Mouse (Mus musculus) A20 (cell line): ENCODE results near the gene Grip1.
A peak's percentile ranks its signal among the peaks of the same experiment; 100 is the strongest.

Experiments used
- DNase-seq: peaks from one replicate; pipeline ENCODE4 v3.0.0-alpha.2; 2011; ENCODE audit warnings: low read depth, low spot score

Gene Grip1

DNA sequence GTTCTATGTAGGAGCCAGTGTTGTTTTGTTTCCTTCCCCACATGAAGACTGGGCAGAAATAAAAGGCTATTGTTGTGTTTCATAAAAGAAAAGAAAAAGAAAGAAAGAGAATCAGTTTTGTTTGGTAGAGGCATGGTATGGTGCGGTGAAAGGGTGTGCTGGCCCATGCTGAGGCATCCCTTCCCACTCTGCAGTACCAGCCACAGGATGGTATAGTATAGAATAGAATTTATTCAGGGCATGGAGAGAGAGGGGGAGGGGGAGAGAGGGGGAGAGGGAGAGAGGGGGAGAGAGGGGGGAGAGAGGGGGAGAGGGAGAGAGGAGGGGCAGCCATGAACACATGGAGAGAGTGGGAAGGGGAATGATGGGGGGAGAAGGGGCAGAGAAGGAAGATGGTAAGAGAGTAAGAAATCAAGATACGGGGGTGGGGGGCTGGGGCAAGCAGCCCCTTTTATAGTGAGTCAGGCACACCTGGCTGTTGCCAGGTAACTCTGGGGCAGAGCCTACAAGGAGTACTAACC is 591.1 kb downstream of the Grip1 start:
- DNase-seq = no peak

- no peak for DNase-seq
These were observed 607.1 kb downstream of the Grip1 start for GRCm38 (mm10) chr10:120060579-120061237.

DNA sequence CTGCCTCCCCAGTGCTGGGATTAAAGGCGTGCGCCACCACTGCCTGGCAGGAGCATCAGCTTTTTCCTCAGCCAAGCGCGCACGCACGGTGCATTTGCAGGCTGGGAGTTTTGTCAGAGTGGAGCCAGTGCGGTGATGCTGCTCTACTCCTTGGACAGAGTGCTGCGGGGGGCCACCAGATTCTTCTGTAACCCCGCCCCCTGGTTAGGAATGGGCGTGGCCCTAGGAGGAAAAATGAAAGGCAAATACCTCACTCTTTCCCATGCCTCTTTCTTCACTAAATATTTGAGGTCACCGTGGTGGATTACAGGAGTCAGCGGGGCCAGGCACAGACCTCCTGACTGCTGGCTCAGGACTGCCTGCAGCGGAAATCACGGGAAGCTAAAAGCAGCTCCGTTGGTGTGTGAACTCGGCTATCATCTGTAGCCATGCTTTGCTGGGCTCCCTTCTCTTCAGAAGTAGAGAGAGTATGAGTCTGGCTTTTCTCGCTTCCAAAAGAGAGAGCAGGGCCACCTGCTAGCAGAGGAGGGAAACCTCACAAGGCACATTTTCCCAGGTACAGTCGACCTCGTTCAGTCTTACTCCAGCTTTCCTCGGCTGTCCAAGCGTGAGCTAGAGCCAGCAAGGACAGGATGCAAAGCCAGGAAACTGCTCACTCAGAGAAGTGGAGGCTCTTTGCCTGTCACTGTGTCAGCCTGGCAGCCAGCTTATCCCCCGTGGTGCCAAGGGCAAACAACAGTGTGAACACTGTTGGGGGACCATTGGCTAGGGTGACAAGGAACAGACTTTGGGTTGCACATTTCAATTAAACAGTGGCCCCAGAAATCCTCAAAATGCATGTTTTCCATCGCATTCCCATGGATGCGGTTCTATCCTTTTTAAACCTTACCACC is 607.9 kb downstream of the Grip1 start:
- no peak for DNase-seq

DNA sequence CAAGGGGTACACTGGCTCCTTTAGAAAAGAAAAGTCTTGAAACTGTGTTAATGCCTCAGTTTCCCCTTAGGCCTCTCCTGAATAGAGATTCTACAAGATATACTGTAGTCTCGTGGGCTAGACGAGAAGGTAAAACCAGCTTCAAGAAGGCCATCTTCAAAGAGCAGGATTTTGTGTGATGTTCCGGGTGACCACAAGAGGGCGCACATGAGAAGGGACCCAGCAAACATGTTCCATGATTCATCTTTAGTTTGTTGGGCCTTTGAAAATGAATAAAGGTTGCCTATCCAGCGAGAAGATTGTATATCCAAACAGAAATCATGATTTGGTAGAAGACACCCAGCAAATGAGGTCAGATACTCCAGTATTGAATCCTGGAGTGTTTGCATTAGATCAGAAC is 610.8 kb downstream of the Grip1 start:
- DNase-seq = peak; percentile 52

DNA sequence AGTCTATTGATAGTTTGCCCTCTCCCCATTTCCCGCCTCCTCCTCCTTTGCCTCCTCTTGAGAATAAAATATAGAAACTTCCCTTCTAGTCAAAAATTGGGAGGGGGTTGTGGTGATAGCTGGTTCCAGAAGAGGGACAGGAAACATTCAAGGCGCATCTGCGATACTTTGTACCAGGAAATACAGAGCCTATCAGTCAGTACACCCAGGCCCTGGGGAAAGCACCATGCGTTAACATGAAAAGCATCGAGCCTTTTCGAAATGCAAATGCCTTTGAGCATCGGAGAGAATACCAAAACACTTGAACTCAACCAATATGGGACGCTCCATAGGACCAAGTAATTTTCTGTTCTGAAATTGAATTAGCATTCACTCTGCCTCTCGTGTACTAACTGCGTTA is 612.7 kb downstream of the Grip1 start:
- DNase-seq = no peak

DNA sequence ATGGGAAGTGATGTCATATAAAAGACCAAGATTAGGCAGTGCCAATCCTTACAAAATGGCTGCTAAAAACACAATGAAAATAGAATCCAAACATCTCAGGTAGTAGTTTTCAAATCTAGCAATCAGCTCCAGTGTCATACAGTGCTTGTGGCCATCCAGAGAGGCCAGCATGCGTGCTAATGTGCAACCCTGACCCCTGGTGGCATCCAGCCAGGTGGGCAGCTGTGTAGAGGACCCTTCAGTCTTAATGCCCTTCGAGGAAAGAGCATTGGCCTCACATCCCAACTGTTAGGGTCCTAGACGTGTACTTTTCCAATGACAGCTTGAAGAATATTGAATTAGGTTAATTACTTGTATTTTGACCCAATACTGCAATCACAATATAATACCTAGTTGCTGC is 624.2 kb downstream of the Grip1 start:
- no peak for DNase-seq

GRCm38 (mm10) chr10:120092548-120092947 is 638.9 kb downstream of the Grip1 start:
- no peak for DNase-seq

- DNase-seq = no peak
These were observed 641.5 kb downstream of the Grip1 start for GRCm38 (mm10) chr10:120095136-120095535.

DNA sequence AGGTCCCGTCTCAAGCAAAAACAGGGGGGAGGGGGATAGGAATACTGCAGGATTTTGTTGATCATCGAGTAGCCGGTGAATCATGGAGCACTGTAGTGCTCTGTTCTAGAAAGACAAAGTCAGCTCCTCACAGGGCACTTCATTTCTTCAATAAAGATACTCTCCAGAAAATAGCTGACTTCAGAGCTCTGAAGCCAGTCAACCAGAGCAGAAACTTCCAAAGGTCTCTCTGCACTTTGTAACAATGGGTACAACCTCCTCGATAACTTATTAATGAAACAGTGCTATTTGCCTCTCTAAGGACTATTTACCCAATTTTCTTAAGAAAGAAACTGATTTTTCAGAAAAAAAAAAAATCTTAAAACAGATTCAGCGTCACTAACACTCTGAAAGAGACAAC is 642.1 kb downstream of the Grip1 start:
- DNase-seq = no peak

DNA sequence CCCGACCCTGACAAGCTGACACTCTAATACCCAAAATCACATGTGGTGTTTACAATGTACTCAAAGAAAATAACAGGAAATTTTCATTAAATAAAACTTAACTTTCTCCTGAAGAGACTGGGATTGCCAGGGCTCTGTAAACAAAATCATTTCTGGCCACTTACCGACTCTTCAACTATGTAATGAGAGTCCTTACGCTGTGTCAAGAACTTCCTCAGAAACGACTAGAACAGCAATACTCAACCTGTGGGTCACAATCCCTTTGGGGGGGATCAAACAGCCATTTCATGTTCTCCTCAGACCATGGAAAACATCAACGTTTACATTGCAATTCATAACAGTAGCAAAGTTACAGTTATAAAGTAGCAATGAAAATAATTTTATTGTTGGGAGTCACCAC is 643.9 kb downstream of the Grip1 start:
- no peak for DNase-seq

GRCm38 (mm10) chr10:120100806-120101205 is 647.2 kb downstream of the Grip1 start:
- no peak for DNase-seq

DNA sequence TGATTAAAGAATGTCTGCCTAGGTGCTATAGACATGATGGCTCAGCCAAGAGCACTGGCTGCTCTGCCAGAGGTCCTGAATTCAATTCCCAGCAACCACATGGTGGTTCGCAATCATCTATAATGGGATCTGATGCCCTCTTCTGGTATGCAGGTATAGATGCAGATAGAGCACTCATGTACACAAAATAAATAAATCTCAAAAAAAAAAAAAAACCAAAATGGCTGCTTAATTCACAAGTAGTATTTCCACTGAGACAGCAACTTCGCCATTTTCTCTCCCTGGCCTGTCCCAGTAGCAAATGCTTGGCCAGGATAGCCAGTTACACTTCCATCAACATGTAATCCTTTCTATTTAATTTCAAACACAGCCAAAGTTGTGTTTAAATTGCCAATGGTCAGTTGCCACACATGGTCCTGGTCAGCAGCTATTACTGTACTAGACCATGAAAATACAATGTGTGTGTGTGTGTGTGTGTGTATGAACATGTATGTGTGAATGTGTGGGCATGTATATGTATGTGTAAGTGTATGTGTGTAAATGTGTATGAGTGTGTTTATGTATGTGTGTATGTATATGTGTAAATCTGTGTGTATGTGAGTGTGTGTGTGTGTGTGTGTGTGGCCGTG is 658.2 kb downstream of the Grip1 start:
- peak; percentile 58 for DNase-seq

- DNase-seq = peak; percentile 98
These were observed 659.1 kb downstream of the Grip1 start, which contains the start of gene Helb for GRCm38 (mm10) chr10:120112507-120113396. Helb (minus strand) TSS chr10:120112987.

GRCm38 (mm10) chr10:120113482-120113881 is 659.9 kb downstream of the Grip1 start:
- DNase-seq = peak; percentile 80

- DNase-seq = no peak
These were observed 660.4 kb downstream of the Grip1 start for GRCm38 (mm10) chr10:120113980-120114379.

DNA sequence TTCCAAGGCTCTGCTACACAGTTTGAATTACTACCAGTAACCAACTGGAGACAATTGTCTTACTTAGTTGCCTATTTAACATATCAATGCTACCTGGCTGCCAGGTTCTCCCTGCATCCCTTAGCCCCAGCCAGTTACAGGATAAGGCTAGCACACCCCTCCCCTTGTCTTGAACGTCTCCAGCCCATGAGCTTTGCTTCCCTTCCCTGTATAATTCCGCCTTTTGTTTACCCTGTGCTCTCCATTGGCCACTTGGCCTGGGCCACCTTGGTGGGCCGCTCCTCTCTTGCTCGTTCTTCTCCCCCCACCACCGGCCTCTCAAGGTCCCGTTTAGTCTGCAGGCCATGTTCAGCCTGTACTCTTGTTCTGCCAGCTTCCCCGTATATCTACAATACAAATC is 660.9 kb downstream of the Grip1 start:
- DNase-seq = no peak

GRCm38 (mm10) chr10:120115249-120115648 is 661.6 kb downstream of the Grip1 start:
- DNase-seq = no peak

- no peak for DNase-seq
These were observed 670.1 kb downstream of the Grip1 start for GRCm38 (mm10) chr10:120123721-120124120.

GRCm38 (mm10) chr10:120124801-120125464 is 671.3 kb downstream of the Grip1 start:
- DNase-seq = peak; percentile 70

DNA sequence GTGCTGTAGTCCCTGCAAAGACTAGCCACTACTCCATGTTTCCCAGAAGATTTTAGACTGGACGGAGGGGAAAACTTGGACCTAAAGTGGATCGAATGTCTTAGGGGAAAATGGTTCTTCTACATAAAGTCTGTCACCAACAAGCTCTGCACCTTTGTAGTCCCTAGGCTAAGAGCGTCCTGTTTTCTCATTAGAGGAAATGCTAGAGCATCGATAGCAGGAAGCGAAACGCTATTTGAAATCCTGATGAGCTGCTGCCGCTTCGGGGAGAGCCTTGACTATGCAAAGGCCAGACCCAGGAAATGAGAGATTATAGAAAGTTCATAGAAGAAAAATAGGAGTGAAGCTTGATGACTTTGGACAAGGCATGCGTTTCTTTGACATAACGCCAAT is 671.8 kb downstream of the Grip1 start:
- no peak for DNase-seq
